Mouse (Mus musculus) spleen, adult 12 weeks (tissue): ENCODE results near the gene Mios.

Experiments
- DNase-seq: peaks from one replicate; pipeline ENCODE4 v3.0.0; 2022; ENCODE audit warnings: low spot score

Mios gene

DNA sequence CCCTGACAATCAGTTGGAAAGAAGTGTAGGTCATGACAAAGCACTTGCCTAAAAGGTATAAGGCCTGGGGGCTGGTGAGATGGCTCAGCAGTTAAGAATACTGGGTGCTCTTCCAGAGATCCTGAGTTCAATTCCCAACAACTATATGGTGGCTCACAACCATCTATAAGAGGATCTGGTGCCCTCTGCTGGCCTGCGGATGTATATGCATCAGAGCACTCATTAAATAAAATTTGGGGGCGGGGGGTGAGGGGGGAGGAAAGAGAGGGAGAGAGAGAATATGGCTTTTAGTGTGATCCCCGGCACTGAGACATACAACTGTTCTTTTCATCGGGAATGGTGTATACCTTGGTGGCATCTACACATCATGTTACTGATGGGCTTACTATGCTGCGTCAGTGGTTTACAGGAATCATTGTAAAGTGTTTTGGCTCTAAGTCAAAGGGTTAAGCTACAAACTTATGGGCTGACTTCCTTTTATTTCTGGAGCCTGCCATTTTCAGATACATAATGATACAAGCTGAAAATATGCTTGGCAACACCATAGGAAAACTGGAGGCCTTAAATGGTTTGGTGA is 69.5 kb downstream of the Mios start:
- DNase-seq: peak; percentile 20

DNA sequence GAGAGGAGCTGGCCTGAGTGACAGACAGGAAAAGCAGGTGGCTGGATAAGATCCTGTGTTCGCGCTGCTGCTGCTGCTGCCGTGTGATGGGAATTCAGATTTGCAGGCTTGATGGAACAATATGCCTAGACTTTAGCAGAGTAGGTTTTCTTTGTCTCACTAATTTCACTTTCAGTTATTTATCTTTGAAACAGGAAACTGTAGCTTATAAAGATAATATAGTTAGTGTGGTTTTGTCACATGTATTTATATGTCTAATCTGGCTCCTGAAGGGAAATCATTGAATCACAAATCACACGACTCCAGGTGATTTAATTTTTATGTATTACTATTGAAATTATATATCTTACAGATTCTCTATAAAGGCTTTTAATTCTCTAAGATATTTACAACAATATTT is 74.2 kb downstream of the Mios start:
- no peak for DNase-seq

DNA sequence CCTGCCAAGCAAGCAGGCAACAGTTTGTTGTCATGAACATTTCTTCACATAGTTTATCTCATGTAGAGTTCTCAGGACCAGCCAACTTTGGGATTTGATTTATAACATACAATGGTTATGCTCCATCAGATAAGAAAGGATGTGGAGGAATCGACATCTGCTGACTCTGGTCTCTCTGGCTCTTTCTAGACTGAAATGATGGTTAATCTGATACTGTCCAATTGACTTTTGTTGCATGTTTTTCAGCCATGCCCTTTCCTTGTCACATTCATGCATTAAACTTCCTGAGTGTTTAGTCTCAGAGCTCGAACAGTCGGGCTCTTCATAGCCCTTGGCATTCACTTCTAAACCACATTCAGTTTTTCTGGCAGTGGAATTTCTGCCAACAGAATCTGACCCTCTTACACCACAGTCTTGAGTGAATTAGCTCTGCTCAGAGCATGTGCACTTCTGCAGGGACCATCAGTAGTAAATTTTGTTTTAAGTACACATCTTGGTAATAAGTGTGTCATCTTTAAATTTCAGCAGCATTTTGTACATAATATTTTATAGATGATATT is 76.5 kb downstream of the Mios start:
- no peak for DNase-seq
